Mouse (Mus musculus) spleen, postnatal 10 days (tissue): ENCODE measurements at regions not wholly inside any gene's neighbourhood (a gene's known extent, or its start where the extent isn't known, plus 50 kb on each side); places are given as distances from the start of the nearest gene placed in this dataset.
"Not testable (repeated sequence)": the region's sequence is repeated elsewhere in the genome, so short reads cannot be mapped to it uniquely, and the experiment has no call there.

ENCODE experiments used
- DNase-seq, 2 experiments: peaks; one replicate each; pipeline ENCODE4 v3.0.0; 2021 to 2022; ENCODE audit warnings: low spot score in 2 of 2

DNA sequence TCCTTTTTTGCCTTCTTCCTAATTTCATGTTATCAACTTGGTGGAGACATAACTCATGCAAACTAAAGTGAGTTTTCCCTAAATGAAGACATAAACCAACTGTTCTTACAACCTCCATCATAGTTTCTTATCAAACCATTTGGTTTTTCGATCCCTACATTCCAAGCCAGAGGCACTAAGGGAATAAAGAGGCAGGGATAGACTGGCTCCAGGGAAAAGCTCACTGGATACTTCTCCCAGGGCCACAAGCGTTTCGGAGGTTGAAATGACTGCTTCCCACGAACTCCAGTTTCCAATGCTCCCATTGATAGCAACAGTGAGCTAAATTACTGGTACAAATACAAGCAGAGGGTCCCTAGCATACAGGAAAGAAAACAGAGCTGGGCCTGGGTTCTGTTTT lies 178.4 kb upstream of the Otx2 start:
- no peak for DNase-seq

DNA sequence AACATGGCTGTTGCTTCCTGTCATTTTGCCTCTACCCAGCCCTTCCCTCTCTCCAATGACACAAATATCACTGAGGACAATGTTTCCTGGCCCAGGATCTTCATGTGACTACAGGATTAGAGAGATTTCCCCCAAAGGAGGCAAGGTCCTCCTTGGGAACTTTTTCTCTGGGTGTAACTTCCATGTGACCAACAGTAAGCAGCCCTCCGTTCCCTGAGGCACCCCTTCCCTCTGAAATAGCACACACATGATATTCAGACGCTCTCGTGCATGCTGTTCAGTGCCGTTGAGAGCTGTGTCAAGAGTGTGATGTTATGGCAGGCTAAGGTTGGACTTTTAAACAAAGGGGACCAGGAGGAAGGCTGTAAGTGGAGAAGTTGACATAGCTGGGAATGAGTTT lies 169.2 kb upstream of the Otx2 start:
- DNase-seq: no peak

DNA sequence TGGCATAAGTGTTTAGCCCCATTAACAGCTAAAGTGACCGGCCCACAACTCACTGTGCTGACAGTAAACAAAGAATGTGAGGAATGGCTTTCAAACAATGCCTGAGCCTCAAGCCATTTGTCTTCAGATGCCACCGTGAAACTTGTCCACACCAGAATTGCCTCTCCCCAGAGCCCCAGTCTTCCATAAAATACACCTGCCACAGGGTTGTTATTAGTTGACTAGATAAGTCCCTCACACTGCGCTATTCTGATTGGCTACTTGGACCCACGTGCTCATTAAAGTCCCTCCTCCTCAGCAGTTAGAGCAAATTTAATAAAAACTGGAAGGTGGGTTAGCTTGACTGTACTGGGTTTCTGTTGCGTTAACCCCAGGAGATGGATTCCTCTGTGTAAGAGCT lies 167.7 kb upstream of the Otx2 start:
- no peak for DNase-seq

DNA sequence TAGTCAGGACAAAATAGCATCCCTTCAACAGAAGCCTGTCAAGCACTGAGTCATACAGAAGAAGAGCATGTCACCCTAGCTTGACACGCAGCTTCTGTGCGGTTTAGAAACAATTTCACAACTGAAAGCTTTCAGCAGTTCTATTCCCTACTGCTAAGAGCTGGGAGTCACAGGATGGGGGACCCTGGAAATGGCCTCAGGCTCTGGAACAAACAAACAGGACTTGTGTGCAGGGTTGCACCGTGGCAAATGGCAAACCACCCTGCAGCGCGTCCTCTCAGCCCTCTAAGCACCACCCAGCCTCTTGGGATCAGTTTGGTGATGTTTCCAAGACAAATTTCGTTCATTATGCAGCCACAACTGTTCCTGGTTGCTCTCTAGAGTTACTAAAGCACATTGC lies 163.6 kb upstream of the Otx2 start:
- no peak for DNase-seq

DNA sequence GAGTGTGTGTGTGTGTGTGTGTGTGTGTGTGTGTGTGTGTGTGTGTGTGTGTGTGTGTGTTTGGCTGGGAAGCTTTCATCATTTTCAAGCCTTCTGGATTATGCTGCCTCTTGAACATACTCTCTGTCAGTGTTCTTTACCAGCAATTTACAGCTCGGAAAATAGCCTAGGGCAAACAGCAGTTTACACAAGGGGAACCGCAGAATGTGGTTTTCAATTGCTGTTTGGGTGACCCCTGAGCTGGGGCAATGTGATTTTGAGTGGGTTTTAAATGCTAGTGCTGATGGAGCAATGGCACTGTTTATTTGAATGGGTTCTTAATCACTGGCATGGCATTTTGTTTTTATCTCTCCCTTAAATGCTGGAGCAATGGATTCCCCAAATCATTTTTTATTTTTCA lies 162.5 kb upstream of the Otx2 start:
- no peak for DNase-seq

DNA sequence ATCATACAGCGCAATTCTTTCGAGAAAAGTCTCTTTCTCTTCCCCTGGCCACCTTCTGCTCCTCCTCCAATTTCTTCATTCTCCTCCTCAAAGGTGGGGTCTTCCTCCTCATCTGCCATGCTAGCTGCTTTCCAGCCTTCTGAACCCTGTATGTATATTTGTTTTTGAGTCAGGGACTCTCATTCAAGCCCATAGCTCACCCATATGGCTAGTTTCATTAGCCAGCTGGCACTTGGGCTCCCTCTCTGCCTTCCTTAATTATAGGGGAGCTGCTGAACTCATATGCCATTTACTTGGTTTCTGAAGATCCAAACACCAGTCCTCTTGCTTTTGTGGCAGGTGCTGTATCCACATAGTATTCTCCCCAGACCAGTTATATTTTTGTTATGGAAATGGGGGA lies 160.8 kb upstream of the Otx2 start:
- no peak for DNase-seq

DNA sequence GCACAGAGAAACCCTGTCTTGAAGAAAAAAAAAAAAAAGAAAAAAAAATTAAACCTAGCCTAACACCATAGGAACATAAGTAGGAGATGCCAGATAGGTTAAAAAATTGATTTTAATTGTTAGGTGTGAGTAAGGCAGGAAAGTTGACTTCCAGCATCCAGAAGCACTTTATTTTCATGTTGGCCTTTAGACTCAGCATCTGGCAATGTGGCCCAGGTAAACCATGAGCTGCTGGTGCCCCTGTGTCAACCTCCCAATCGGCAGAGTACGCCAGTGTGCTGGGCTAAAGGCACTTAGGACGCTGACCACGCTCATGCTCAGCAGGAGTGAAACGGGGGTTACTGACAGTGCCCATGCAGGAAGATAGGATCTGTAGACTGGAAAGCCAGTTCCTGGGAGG lies 152.8 kb upstream of the Otx2 start:
- DNase-seq: no peak

DNA sequence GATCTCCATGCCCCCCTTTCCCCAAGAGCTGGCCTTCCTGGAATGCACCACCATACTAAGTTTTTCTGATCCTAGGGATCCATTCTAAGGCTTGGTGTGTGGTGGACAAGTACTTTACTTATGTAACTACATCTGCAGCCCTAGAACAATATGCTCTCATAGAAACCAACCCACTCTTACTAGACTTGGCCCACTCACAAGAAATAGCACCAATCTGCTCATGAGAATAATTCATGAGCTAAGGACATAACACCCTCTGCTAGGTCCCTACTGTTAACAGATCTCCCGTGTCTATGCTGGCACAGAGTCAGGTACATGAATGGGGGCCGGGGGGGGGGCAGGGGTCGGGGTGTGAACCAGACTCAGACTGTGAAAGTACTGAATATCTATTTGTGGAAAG lies 150.8 kb upstream of the Otx2 start:
- DNase-seq: no peak

DNA sequence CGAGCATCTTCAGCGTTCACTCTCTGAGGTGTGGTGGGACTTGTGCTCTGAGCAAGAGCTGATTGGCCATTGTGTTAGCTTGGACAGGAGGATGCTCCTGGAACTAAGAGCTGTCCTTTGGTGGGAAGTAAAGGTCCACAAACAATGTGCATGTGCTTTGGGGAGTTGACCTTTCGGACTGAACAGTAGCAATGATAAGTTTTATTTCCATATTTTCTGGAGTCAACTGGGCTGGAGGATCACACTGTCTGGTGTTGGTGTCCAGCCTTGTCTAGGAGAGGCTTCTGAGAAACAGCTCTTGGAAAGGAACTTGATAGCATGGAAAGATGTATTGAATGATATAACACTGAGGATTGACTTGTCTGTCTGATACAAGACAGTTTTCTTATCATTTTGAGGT lies 142.3 kb upstream of the Otx2 start:
- DNase-seq: no peak

DNA sequence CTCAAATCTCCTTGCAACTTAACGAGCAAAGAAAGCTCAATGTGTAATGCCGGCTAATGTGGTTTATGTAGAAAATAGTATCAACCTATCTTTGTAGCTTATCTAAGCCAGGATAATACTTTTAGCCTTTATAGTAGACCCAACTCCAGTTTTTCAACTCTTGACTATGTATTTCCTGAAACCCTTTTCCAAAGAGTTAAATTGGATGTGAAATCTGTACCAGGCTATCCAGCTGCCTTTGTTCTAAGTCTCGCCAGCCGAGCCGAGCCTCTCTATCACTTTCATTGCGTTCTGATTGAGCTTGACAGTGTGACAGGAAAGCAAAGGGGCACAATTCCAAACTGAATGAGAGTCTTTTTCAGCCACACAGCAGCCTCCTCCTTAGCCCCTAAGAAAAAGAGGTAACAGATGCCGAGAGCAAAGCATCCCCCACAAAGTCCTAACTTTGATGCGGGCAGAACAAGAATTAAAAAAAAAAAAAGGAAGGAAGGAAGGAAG lies 141.7 kb upstream of the Otx2 start:
- DNase-seq: no peak

DNA sequence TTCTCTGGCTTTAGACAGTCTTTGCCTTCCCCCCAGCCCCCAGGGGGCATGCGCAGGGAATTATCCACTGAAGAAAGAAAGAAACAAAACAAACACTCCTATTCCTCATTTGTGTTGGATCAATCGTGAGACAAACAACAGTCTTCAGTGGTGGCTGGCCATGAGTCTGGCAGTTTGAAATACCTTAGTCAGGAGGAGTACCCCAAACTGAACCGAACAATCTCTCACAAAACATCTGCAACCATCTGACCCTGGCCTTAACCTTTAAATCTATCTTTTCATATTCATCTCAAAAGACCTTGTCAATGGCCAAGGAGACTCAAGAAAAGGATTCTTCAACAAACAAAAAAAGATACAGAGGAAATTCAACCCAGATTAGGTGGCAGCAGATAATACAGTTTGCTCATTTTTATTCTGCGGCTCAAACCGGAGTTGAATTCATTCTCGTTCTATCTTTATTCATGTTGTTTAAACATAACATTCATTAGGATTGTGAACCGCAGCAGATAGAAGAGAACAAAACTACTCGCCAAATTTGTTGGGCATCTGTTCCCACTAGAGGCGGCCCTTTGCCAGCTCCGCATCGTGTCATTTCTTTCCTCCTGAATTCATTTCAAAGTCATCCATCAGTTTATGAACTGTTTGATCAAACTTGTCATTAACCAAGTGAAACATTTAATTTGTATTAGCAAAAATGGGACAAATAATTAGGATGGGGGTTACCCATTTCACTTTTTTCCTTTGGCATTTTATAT lies 139.3 kb upstream of the Otx2 start:
- DNase-seq: no peak

DNA sequence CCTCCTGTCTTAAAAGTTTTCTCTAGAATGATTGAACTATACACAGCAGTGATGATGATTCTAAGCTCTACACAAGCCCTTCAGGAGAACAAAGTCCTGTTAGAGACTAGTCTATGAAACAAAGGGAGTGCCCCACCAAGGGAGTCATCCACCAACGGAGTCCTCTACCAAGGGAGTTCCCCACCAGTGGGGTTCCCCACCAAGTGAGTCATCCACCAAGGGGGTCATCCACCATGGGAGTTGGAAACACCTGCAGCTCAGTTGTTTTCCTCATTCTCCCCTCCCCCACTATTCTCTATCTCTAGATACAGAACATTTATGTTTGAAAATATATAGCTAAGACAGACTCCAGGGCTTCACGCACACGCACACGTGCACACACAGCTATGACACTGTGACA lies 130.5 kb upstream of the Otx2 start:
- DNase-seq: no peak

DNA sequence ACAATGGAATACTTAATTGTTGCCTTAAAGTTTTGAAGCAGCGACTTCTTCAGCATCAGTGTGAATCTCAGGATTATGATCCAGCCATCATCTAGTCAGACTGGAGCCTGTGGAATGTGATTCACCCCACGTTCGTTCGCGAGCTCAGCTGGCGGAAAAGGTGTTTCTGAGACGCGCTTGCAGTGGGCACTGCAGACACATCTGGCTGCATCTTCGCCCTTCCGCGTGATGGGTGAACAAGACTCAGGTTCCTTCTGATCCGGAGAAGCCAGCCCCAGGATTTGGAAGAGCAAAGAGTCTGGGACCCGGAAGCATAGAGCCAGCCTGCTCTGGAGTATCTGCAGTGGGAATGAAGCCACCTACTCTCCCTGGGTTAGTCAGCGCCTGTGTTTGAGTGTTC lies 127.7 kb upstream of the Otx2 start:
- DNase-seq: no peak

DNA sequence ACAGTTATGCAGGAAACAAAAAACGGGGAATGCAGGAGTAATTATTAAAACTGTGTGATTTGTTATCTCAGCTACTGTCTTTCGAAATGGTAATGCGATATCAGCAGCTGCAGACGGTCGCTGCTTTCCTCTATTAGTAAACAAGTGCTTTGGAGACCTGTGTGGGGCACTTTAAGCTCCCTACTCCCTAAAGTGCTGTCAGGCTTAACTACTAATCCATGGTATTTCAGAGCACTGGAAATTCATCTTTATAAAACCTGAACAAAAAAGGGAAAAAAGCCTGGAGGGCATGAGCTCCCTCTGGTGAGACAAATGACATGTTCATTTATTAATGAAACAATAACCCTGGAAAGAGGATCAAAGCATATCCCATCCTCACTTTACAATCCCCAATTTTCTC lies 127.2 kb upstream of the Otx2 start:
- DNase-seq: no peak

DNA sequence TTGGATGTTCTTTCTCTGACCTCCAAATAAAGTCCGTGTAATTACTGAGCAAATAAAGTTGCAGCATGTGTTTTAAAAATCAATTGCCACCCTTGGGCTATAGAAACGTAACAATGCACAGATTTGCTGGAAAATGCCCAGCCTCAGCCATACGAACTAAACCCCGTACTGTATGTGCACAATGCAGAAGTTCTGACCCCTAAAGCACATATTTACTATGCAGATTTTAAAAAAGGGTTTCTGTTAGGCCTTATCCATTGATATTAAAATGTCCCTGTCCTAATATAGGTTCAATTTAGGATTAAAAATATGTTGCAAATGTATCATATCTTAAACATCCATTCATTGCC lies 126.5 kb upstream of the Otx2 start:
- no peak for DNase-seq

DNA sequence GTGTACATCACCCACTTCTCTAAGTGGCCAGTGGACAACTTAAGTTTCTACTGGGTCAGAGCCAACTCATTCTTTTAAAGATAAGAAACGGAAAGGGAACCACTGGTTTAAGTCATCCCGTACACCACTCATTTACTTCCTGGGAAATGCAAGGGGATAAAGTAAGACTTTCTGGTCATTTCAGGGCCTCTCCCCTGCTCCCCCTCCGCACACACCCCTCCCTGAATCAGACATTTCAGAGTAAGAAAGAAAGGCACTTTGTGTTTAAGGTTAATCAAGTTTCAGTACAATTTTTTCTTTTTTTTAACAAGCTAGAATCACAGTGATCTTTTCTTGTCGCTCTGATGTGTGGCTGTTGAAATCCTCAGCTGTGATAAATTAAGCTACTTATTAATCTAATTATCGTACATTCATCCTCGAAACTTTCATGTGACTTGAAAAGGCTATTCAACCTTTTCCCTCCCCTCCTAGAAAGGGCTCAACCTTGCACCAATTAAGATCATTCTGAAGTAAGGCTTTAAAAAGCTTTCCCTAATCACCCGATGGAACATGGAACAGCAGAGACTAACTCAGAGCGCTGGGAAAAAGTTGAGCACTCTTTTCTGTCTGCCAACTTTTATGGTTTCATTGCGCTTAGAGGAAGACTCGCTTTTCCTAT lies 126.0 kb upstream of the Otx2 start:
- DNase-seq: no peak

DNA sequence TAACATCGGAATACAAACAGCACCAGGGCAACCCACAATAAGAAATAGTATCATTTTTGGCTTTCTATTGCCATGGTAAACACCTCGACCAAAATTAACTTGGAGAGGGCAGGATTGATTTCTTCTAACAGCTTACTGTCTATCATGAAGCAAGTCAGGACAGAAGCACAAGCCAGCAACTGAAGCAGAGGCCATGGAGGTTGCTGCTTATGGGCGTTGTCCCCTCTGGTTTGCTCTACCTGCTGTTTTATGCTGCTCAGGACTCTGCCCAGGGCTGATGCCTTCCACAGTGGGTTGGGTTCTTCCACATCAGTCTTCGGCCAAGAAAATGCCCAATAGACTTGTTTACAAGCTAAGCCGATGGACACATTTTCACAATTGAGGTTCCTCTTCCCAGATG lies 117.9 kb upstream of the Otx2 start:
- DNase-seq: no peak

DNA sequence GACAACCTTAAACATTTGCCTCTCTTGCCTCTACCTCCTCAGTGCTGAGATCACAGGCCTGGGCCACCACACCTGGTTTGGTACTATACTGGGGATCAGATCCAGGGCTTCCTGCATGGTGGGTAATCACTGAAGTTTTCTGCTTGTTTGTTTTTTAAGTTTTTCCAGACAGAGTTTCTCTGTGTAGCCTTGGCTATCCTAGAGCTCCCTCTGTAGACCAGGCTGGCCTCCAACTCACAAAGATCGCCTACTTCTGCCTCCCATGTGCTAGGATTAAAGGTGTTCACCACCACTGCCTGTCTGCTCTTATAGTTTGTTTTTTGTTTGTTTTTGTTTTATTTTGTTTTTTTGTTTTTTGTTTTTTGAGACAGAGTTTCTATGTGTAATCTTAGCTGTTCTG lies 105.7 kb upstream of the Otx2 start:
- no peak for DNase-seq

DNA sequence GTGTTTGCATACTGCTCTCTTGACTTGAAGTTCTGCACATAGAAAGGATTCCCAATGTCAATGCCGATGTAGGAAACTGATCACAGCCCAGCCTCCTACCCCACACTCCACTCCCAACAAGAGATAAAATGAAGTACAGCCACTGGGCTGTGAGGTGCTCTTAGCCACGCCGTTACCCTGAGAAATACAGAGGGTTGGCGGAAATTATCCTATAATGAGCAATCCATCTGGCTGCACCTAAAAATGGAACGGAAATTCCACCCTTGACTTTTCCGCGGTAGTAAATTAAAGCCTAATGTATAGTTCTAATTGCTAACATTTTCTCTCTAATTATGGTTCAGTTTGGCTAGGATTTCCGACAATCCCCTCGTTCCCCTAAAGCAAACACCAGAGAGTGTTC lies 97.2 kb upstream of the Otx2 start:
- DNase-seq: no peak

DNA sequence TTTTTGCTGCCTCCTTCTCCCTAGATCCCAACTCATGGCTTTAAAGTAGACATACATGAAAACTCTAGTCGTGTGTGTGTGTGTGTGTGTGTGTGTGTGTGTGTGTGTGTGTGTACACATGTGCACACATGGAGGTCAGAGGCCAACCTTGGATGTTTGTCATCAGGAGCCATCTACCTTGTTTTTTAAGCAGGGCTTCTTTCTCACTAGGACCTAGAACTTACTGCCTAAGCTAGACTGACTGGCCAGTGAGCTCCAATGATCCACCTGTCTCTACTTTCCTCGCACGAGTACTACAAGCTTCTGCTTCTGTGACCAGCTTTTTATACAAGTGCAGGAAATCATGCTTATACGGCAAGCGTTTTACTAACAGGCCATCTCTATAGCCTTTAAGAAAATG lies 89.1 kb upstream of the Otx2 start:
- DNase-seq: no peak

DNA sequence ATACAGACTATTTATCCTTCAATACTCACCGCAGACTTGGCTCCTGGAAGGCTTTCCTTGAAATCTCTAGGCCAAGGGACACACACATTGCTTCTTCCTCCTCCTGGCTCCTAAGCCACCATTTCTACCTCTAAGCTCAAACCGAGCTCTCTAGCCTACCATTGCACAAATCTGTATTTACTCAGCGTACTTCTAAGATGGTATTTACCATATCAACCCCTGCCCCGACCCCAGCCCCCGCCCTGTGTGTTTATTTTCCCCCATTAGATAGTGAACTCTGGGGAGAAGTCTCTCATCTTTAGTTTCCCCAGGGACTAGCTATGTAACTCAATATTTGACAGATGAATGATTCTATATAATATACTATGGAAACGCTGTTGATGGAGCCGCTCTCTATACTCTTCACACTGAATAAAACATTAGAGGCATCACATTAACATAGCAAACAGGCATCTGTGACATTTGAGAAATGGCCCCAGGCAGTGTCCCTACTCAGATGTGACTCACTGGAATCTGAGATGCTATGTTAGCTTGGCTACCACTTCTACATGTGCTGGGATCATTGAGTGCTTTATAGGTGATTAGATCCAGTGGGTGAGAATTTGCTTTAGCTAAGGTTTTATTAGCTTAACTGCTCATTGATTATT lies 87.5 kb upstream of the Otx2 start:
- DNase-seq: no peak

DNA sequence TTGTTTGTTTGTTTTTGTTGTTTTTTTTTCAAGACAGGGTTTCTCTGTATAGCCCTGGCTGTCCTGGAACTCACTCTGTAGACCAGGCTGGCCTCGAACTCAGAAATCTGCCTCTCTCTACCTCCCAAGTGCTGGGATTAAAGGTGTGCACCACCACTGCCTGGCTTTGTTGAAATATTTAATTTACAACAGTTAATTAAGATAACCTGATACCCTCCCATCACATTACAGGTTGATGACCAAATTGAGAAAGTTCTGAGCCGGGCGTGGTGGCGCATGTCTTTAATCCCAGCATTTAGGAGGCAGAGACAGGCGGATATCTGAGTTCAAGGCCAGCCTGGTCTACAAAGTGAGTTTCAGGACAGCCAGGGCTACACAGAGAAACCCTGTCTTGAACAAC lies 81.5 kb upstream of the Otx2 start:
- DNase-seq: not testable (repeated sequence)

DNA sequence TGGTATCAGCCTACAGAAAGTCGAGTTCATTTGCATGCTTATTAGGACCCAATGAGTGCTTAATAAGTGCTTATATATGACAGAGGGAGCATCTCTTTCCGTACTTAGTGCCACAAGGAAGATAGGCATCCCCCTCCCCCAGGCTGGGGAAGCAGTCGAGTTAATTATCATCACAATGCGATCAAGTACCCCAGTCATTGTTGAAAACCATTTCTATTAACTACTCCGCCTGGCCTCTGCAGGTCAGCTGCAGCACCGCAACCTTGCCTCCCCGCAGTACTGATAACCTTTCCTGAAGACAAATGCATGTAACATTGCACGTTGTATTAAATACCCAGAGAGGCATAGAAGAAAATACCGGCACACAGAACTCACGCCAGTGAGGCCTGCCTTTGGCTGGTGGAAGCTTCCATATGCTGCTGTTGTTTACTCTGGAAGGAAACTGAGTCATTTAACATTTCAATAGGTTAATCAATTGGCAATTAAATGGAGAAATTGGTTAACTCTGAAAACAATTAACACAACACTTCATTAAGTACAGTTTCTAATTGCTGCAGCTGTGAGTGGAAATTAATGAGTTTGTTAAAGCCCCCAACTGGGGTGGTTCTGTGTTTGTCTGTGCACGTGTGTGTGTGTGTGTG lies 80.6 kb upstream of the Otx2 start:
- no peak for DNase-seq
